Mouse (Mus musculus): Measurements from ENCODE around the gene Mpl. TPM values are rescaled to one million over a fixed set of nuclear protein-coding genes. Genes with fewer than 3 reads are reported as not detected.

The Mpl gene
- polyA plus RNA-seq, 1 experiment from 2014 or later, result 3.7 TPM

DNA sequence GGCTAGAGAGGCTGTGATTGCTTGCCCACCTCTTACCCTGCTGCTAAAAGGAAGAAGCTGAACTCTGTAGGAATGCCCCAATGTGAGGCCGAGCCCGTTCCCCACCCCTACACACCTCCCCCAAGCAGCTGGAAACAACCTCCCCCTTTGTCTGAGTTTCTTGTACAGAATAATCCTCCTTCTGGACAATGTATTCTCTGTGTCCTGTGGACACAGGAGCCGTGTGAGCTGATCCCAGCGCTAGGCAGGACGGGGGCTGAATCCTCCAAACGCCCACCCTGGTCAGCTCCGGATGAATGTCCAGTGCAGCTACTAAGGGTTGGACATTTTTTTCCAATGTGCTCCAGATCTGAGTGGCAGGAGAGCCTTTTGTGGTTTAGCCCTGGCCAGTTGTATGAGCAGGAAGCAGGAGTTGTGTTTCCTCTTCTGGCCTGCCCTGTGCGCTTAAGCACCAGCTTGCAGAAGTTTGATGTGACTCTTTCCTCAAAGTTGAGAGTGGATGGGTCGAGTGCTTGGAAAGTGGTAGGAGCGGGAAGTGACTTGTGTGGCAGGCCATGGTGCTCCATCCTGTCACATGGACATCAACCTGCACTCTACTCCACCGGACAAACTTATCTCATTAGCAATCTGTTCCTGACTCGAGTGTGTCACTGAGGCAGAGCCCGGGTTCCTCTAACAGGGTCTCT, 40.1 kb downstream of the Mpl start:
- H3K9ac ChIP-seq (ENCODE audit: low read depth, low read length), result no peak overlapping the region
- no peaks in the 10 kb centered on the region for H3K27me3 ChIP-seq (ENCODE audit: control insufficient read depth, insufficient read depth, low read length)
- H3K27ac ChIP-seq (ENCODE audit: low read depth, low read length), result no peak overlapping the region
- no peaks in the 10 kb centered on the region for H3K9me3 ChIP-seq (replicated peaks; ENCODE audit: control insufficient read depth, low read length)
- 84% methylated on average over 13 of the region's 13 CpGs for WGBS (ENCODE audit: insufficient replicate concordance)
- H3K4me2 ChIP-seq, result no peak overlapping the region
- H3K4me1 ChIP-seq (ENCODE audit: control insufficient read depth, insufficient read depth, low read length), result no peaks in the 10 kb centered on the region
- no peak for ATAC-seq (replicated peaks; ENCODE audit: insufficient number of reproducible peaks, low FRiP score, low TSS enrichment)
- no peak overlapping the region for H3K4me3 ChIP-seq (ENCODE audit: low read depth, low read length)
- peaks cover 35% of the 10 kb centered on the region for H3K36me3 ChIP-seq (ENCODE audit: control insufficient read depth, insufficient read depth, low read length)

DNA sequence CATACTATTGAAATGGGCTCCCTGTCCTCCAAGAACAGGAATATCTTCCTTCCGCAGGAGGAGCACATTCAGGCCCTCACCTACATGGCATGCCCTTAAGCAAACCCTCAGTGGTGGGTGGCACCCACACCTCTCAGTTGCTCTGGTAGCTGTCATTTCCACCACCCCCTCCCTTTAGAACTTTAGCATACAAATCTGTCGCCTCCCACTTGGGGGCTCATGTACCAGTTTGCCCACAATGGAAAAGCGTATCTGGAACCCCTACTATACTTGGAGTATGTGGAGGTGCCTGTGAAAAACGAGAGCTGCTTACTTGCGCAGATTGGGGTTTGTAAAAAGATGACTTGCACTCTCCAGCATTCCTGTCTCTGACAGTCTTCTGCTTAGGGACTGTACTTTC, 41.0 kb downstream of the Mpl start:
- H3K36me3 ChIP-seq (ENCODE audit: control insufficient read depth, insufficient read depth, low read length), result peaks cover 39% of the 10 kb centered on the region
- no peaks in the 10 kb centered on the region for H3K27me3 ChIP-seq (ENCODE audit: control insufficient read depth, insufficient read depth, low read length)
- H3K4me3 ChIP-seq (ENCODE audit: low read depth, low read length), result no peak overlapping the region
- no peaks in the 10 kb centered on the region for H3K4me1 ChIP-seq (ENCODE audit: control insufficient read depth, insufficient read depth, low read length)
- no peak overlapping the region for H3K9ac ChIP-seq (ENCODE audit: low read depth, low read length)
- H3K9me3 ChIP-seq (replicated peaks; ENCODE audit: control insufficient read depth, low read length), result no peaks in the 10 kb centered on the region
- 87% methylated on average over 5 of the region's 5 CpGs for whole genome bisulfite sequencing (ENCODE audit: insufficient replicate concordance)
- H3K27ac ChIP-seq (ENCODE audit: low read depth, low read length), result no peak overlapping the region
- no peak overlapping the region for H3K4me2 ChIP-seq
- ATAC-seq (replicated peaks; ENCODE audit: insufficient number of reproducible peaks, low FRiP score, low TSS enrichment), result no peak

DNA sequence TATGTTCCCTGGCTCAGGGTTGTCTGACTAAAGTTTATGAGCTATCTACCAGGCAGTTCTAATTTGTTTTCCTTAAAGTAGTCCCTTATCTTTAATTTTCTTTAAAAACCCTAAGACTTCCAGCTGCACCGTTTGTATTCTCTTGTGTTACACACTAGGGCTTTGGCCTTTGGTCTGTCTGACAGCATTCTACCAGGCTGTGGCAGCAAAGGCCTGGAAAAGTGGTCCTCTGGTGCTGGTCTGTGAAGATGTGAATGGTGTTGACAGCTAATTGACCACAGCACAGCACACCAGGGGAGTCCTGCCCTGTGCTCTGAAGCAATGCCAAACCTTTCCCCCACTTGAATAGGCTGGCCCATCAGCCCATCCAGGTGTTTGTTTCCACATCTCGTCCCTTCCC, 41.5 kb downstream of the Mpl start:
- no peak for ATAC-seq (replicated peaks; ENCODE audit: insufficient number of reproducible peaks, low FRiP score, low TSS enrichment)
- Histone ChIP-seq H3K36me3 (ENCODE audit: control insufficient read depth, insufficient read depth, low read length) (peaks cover 38% of the 10 kb centered on the region), H3K4me3 (ENCODE audit: low read depth, low read length) (no peak overlapping the region), H3K27me3 (ENCODE audit: control insufficient read depth, insufficient read depth, low read length) (no peaks in the 10 kb centered on the region), H3K4me1 (ENCODE audit: control insufficient read depth, insufficient read depth, low read length) (no peaks in the 10 kb centered on the region), H3K27ac (ENCODE audit: low read depth, low read length) (no peak overlapping the region), H3K4me2 (no peak overlapping the region), H3K9me3 (replicated peaks; ENCODE audit: control insufficient read depth, low read length) (no peaks in the 10 kb centered on the region), H3K9ac (ENCODE audit: low read depth, low read length) (no peak overlapping the region)
- WGBS (ENCODE audit: insufficient replicate concordance), result 80% methylated on average over 2 of the region's 2 CpGs

DNA sequence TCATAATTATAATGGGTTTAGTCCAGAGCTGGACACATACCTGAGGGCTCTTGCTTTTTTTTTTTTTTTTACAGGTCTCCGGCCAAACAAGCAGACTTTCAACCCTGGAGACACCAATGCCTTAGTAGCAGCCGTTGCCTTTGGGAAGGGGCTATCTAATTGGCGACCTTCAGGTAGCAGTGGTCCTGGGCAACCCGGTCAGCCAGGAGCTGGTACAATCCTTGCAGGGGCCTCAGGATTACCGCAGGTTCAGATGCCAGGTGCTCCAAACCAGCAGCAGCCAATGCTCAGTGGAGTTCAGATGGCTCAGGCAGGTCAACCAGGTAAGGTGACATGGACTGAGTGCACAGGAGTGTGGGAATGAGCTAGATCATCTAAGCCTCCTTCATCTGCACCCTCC, 43.8 kb downstream of the Mpl start:
- no peak overlapping the region for H3K27ac ChIP-seq (ENCODE audit: low read depth, low read length)
- H3K9ac ChIP-seq (ENCODE audit: low read depth, low read length), result no peak overlapping the region
- ATAC-seq (replicated peaks; ENCODE audit: insufficient number of reproducible peaks, low FRiP score, low TSS enrichment), result no peak
- peaks cover 35% of the 10 kb centered on the region for H3K36me3 ChIP-seq (ENCODE audit: control insufficient read depth, insufficient read depth, low read length)
- H3K27me3 ChIP-seq (ENCODE audit: control insufficient read depth, insufficient read depth, low read length), result no peaks in the 10 kb centered on the region
- 91% methylated on average over 5 of the region's 5 CpGs for WGBS (ENCODE audit: insufficient replicate concordance)
- H3K9me3 ChIP-seq (replicated peaks; ENCODE audit: control insufficient read depth, low read length), result no peaks in the 10 kb centered on the region
- H3K4me2 ChIP-seq, result no peak overlapping the region
- no peak overlapping the region for H3K4me3 ChIP-seq (ENCODE audit: low read depth, low read length)
- peaks cover 6% of the 10 kb centered on the region; the same call in 1 of the 2 replicates for H3K4me1 ChIP-seq (ENCODE audit: control insufficient read depth, insufficient read depth, low read length)

DNA sequence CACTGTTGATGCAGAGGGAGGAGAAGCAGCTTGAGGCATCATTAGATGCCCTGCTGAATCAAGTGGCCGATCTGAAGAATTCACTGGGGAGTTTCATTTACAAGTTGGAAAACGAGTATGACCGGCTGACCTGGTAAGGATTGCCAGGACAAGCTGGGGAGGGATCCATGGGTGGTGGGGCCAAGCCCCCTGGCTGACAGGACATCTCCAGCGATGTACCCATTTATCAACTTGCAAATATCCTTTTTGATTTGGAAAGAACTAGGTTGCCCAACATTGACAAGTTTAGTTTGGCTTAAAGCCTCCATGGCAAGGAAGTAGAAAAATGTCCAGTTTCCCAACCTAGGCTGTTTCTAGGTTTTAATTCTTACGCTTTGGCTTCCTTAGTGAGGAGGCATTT, 46.4 kb downstream of the Mpl start:
- Histone ChIP-seq H3K9ac (ENCODE audit: low read depth, low read length) (no peak overlapping the region), H3K9me3 (replicated peaks; ENCODE audit: control insufficient read depth, low read length) (no peaks in the 10 kb centered on the region), H3K4me3 (ENCODE audit: low read depth, low read length) (no peak overlapping the region), H3K27ac (ENCODE audit: low read depth, low read length) (no peak overlapping the region), H3K27me3 (ENCODE audit: control insufficient read depth, insufficient read depth, low read length) (no peaks in the 10 kb centered on the region), H3K36me3 (ENCODE audit: control insufficient read depth, insufficient read depth, low read length) (peaks cover 25% of the 10 kb centered on the region), H3K4me2 (no peak overlapping the region), H3K4me1 (ENCODE audit: control insufficient read depth, insufficient read depth, low read length) (peaks cover 11% of the 10 kb centered on the region; the same call in 1 of the 2 replicates)
- 92% methylated on average over 5 of the region's 5 CpGs for WGBS (ENCODE audit: insufficient replicate concordance)
- no peak for ATAC-seq (replicated peaks; ENCODE audit: insufficient number of reproducible peaks, low FRiP score, low TSS enrichment)

- Histone ChIP-seq H3K9ac (ENCODE audit: low read depth, low read length) (peak within 1 kb of the TSS; percentile 84), H3K4me1 (ENCODE audit: control insufficient read depth, insufficient read depth, low read length) (peaks cover 11% of the 10 kb centered on the region; the same call in 1 of the 2 replicates), H3K27ac (ENCODE audit: low read depth, low read length) (peak within 1 kb of the TSS; percentile 38), H3K4me3 (ENCODE audit: low read depth, low read length) (peak within 1 kb of the TSS; percentile 97), H3K9me3 (replicated peaks; ENCODE audit: control insufficient read depth, low read length) (no peaks in the 10 kb centered on the region), H3K4me2 (peak within 1 kb of the TSS; percentile 93), H3K36me3 (ENCODE audit: control insufficient read depth, insufficient read depth, low read length) (peaks cover 15% of the 10 kb centered on the region), H3K27me3 (ENCODE audit: control insufficient read depth, insufficient read depth, low read length) (no peaks in the 10 kb centered on the region)
- peak; percentile 94 for ATAC-seq (replicated peaks; ENCODE audit: insufficient number of reproducible peaks, low FRiP score, low TSS enrichment)
- under 1% methylated on average over 53 of the region's 53 CpGs for WGBS (ENCODE audit: insufficient replicate concordance)
These were observed 48.0 kb downstream of the Mpl start, which contains the start of the genes Szt2 and Med8 for GRCm38 (mm10) chr4:118409142-118409900. Szt2 (minus strand) TSS chr4:118409273. Med8 (plus strand) TSS chr4:118409337.

DNA sequence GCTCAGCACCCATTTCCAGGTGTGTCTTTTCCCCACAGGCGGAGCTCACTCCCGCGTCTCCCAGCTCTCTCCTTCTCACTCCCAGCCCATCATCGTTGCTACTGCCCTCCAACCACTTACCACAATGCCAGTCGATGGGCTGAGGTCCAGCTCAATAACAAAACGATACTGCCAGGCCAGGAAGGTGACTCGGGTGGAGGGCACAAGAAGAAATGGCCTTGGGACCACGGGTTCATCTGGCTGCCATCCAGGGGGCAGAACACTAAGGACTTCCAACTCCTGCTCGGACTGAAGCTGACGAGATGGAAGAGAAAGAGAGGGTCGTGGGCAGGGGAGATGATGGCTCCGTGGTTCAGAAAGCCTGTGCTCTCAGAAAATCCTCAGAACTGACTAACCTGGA, 54.6 kb downstream of the Mpl start:
- Histone ChIP-seq H3K4me2 (no peak overlapping the region), H3K36me3 (ENCODE audit: control insufficient read depth, insufficient read depth, low read length) (peaks cover 28% of the 10 kb centered on the region), H3K27ac (ENCODE audit: low read depth, low read length) (no peak overlapping the region), H3K4me3 (ENCODE audit: low read depth, low read length) (no peak overlapping the region), H3K4me1 (ENCODE audit: control insufficient read depth, insufficient read depth, low read length) (no peaks in the 10 kb centered on the region), H3K9me3 (replicated peaks; ENCODE audit: control insufficient read depth, low read length) (no peaks in the 10 kb centered on the region), H3K9ac (ENCODE audit: low read depth, low read length) (no peak overlapping the region), H3K27me3 (ENCODE audit: control insufficient read depth, insufficient read depth, low read length) (no peaks in the 10 kb centered on the region)
- 92% methylated on average over 12 of the region's 12 CpGs for WGBS (ENCODE audit: insufficient replicate concordance)
- ATAC-seq (replicated peaks; ENCODE audit: insufficient number of reproducible peaks, low FRiP score, low TSS enrichment), result no peak

GRCm38 (mm10) chr4:118401918-118402317, 55.4 kb downstream of the Mpl start:
- Histone ChIP-seq H3K27ac (ENCODE audit: low read depth, low read length) (no peak overlapping the region), H3K9ac (ENCODE audit: low read depth, low read length) (0 out of 2 replicates have a peak overlapping the region, but pooled peaks have one; percentile 16), H3K9me3 (replicated peaks; ENCODE audit: control insufficient read depth, low read length) (no peaks in the 10 kb centered on the region), H3K36me3 (ENCODE audit: control insufficient read depth, insufficient read depth, low read length) (peaks cover 31% of the 10 kb centered on the region), H3K4me1 (ENCODE audit: control insufficient read depth, insufficient read depth, low read length) (no peaks in the 10 kb centered on the region), H3K4me2 (no peak overlapping the region), H3K27me3 (ENCODE audit: control insufficient read depth, insufficient read depth, low read length) (no peaks in the 10 kb centered on the region), H3K4me3 (ENCODE audit: low read depth, low read length) (no peak overlapping the region)
- WGBS (ENCODE audit: insufficient replicate concordance), result 68% methylated on average over 5 of the region's 5 CpGs
- ATAC-seq (replicated peaks; ENCODE audit: insufficient number of reproducible peaks, low FRiP score, low TSS enrichment), result no peak
